17 mouse cellular contexts compared by ENCODE assay signal in genomic region chr13:36190577-36190976, GRCm38 (mm10).
A peak's percentile ranks its signal among the peaks of the same experiment; 100 is the strongest.
DNase-seq lines count a peak whose midpoint lies in the region; ATAC-seq and TF ChIP-seq lines count a peak whose summit lies in the region.
"Had no signal": no experiment of that assay in that cellular context is flagged by ENCODE, and none has a peak within 500 bp of the region (broad histone marks: within the 10 kb centered on the region; RNA-seq: fewer than 3 reads in every experiment).

No protein-coding gene starts in this region.

- no peak for TF ChIP-seq RAD21 in MEL (IDR thresholded peaks at IDR 0.05; ENCODE audit: low read depth, low read length)

- no peak overlapping the region for H3K4me3 ChIP-seq in layer of hippocampus, adult 2 months
- peak overlapping the region in 1 of 2 experiments; percentile 50; a peak in 2 of 4 replicates for H3K4me3 ChIP-seq in MEL (ENCODE audit: control insufficient read depth in 1 of 2, insufficient read depth in 1 of 2, low read depth in 2 of 2, low read length in 2 of 2)
- H3K4me3 ChIP-seq in erythroblast, embryonic 14.5 days (replicated peaks): peak overlapping the region; percentile 12
- H3K4me3 ChIP-seq: forebrain, embryonic 12.5 days; heart, embryonic 10.5 days; hindbrain, embryonic 13.5 days; kidney, embryonic 15.5 days; neural tube, embryonic 12.5 days had no signal

- no peak for TF ChIP-seq EP300 in MEL (IDR thresholded peaks at IDR 0.05; ENCODE audit: low read depth in 1 of 2, low read length in 2 of 2)

- no peaks in the 10 kb centered on the region for H3K79me2 ChIP-seq in MEL (ENCODE audit: control insufficient read depth, insufficient read depth, low read length, poor library complexity)

- H3K9ac ChIP-seq in MEL (ENCODE audit: control insufficient read depth, low read depth, low read length, poor library complexity, severe bottlenecking): 0 out of 2 replicates have a peak overlapping the region, but pooled peaks have one; percentile 6
- H3K9ac ChIP-seq: forebrain, embryonic 12.5 days; hindbrain, embryonic 13.5 days; kidney, embryonic 15.5 days; neural tube, embryonic 12.5 days had no signal

- H3K27ac ChIP-seq in layer of hippocampus, adult 2 months: no peak overlapping the region
- H3K27ac ChIP-seq in MEL (ENCODE audit: control insufficient read depth, low read depth, low read length): no peak overlapping the region
- H3K27ac ChIP-seq: forebrain, embryonic 12.5 days; heart, embryonic 10.5 days; hindbrain, embryonic 13.5 days; kidney, embryonic 15.5 days; neural tube, embryonic 12.5 days had no signal

- no peaks in the 10 kb centered on the region for H3K9me3 ChIP-seq in MEL (replicated peaks; ENCODE audit: insufficient read depth, low read length)
- no peaks in the 10 kb centered on the region for H3K9me3 ChIP-seq in erythroblast, embryonic 14.5 days (ENCODE audit: control insufficient read depth, low read length)
- H3K9me3 ChIP-seq: forebrain, embryonic 12.5 days; heart, embryonic 10.5 days; hindbrain, embryonic 13.5 days; kidney, embryonic 15.5 days; neural tube, embryonic 12.5 days had no signal

- no peaks in the 10 kb centered on the region for H3K27me3 ChIP-seq in MEL (ENCODE audit: control insufficient read depth in 1 of 2, insufficient read depth in 2 of 2, low read length in 2 of 2)
- no peaks in the 10 kb centered on the region for H3K27me3 ChIP-seq in erythroblast, embryonic 14.5 days (ENCODE audit: control insufficient read depth)
- H3K27me3 ChIP-seq: forebrain, embryonic 12.5 days; hindbrain, embryonic 13.5 days; kidney, embryonic 15.5 days; neural tube, embryonic 12.5 days had no signal

- DNase-seq in layer of hippocampus, adult 2 months (ENCODE audit: low spot score in 2 of 2): no peak
- DNase-seq in layer of hippocampus, postnatal 14 days (ENCODE audit: low spot score in 2 of 2): no peak
- peak; percentile 55 for DNase-seq in MEL (ENCODE audit: low read depth, low spot score)
- peak; percentile 11 for DNase-seq in skeletal muscle tissue, adult 2 months (ENCODE audit: low read depth, low spot score)
- DNase-seq in kidney, adult 9 months: no peak
- no peak for DNase-seq in cerebellum, adult 8-10 months
- DNase-seq: cerebellum, adult 18-20 months; layer of hippocampus, postnatal 36 days; lung, postnatal 10 days had no signal

- 0 out of 2 replicates have a peak, but pooled peaks have one; percentile 10 for TF ChIP-seq CTCF in layer of hippocampus, adult 2 months (conservative IDR thresholded peaks at IDR 0.05)
- TF ChIP-seq CTCF in MEL (IDR thresholded peaks at IDR 0.05 in 2 of 3, conservative IDR thresholded peaks at IDR 0.05 in 1 of 3; ENCODE audit: control insufficient read depth in 1 of 3, insufficient read depth in 1 of 3, low read depth in 2 of 3, low read length in 3 of 3, poor library complexity in 1 of 3, severe bottlenecking in 1 of 3): no peak

- H3K36me3 ChIP-seq in MEL (ENCODE audit: control insufficient read depth in 1 of 2, insufficient read depth in 2 of 2, low read length in 2 of 2): peaks cover 0 to 8% of the 10 kb centered on the region in 2 experiments; a peak in 2 of 4 replicates
- H3K36me3 ChIP-seq in erythroblast, embryonic 14.5 days (ENCODE audit: control insufficient read depth): no peaks in the 10 kb centered on the region
- H3K36me3 ChIP-seq: forebrain, embryonic 12.5 days; heart, embryonic 10.5 days; hindbrain, embryonic 13.5 days; kidney, embryonic 15.5 days; neural tube, embryonic 12.5 days had no signal

- peaks cover 3 to 7% of the 10 kb centered on the region in 2 experiments; a peak in 3 of 4 replicates for H3K4me1 ChIP-seq in MEL (ENCODE audit: control insufficient read depth in 1 of 2, insufficient read depth in 2 of 2, low read length in 2 of 2)
- H3K4me1 ChIP-seq in erythroblast, embryonic 14.5 days (ENCODE audit: control insufficient read depth): peaks cover 14% of the 10 kb centered on the region
- H3K4me1 ChIP-seq: heart, embryonic 10.5 days; kidney, embryonic 15.5 days; neural tube, embryonic 12.5 days had no signal

- no peak for ATAC-seq in inflammation-experienced regulatory T-cells, adult 6 months
- ATAC-seq: midbrain, embryonic 16.5 days had no signal

- TF ChIP-seq POLR2A in MEL (IDR thresholded peaks at IDR 0.05; ENCODE audit: control insufficient read depth in 1 of 2, insufficient read depth in 1 of 2, low read depth in 1 of 2, low read length in 2 of 2, poor library complexity in 1 of 2): no peak

TF ChIP-seq in MEL, 35 proteins besides CTCF, POLR2A, EP300 and RAD21:
- no peak for TF ChIP-seq NRF1 (IDR thresholded peaks at IDR 0.05; ENCODE audit: insufficient read depth, low read depth, low read length, poor library complexity, severe bottlenecking)
- TF ChIP-seq ELF1 (IDR thresholded peaks at IDR 0.05; ENCODE audit: low read depth, low read length): no peak
- TF ChIP-seq E2F4 (IDR thresholded peaks at IDR 0.05; ENCODE audit: borderline replicate concordance, low read depth, low read length): no peak
- peak; percentile 96 for TF ChIP-seq MAFK (IDR thresholded peaks at IDR 0.05; ENCODE audit: borderline replicate concordance, low read depth, low read length)
- TF ChIP-seq ETS1 (IDR thresholded peaks at IDR 0.05; ENCODE audit: low read depth, low read length): peak; percentile 26; the same call in 1 of the 2 replicates

Comparison
In these comparisons a context has a peak if more than half of its experiments do, and no peak if none do; other contexts are left out.
1. DNase-seq: peak in MEL (single experiment) and skeletal muscle tissue, adult 2 months (single experiment); none in layer of hippocampus, adult 2 months (0 of 2), layer of hippocampus, postnatal 14 days (0 of 2), kidney, adult 9 months (single experiment) and cerebellum, adult 8-10 months (single experiment).